Mouse (Mus musculus) CH12F3 (cell line): Measurements from ENCODE around the gene Olfr1093.

Experiments
- in situ Hi-C: fragments of 300-500 bp; cut with MboI; formaldehyde crosslinking; loops from 2 replicates; pipeline ENCODE4 v1.14.3; 2020; ENCODE audit warnings: low sequenced_read_pairs

Gene Olfr1093

GRCm38 (mm10) chr2:86782179-86782578, at the start of gene Olfr1093:
TSS of gene Olfr1093 (plus strand) at chr2:86782479.
- in situ Hi-C loops: no loop called here

GRCm38 (mm10) chr2:86733601-86734000, 48.7 kb upstream of the Olfr1093 start, which contains the start of gene Olfr1089:
TSS of gene Olfr1089 (minus strand) at chr2:86733701.
- in situ Hi-C loops: no loop called here

GRCm38 (mm10) chr2:86758893-86759292, 23.4 kb upstream of the Olfr1093 start, which contains the start of gene Olfr1090:
TSS of gene Olfr1090 (minus strand) at chr2:86758993.
- in situ Hi-C loops: no loop called here

GRCm38 (mm10) chr2:86761050-86761449, 21.2 kb upstream of the Olfr1093 start:
- in situ Hi-C loops: no loop called here

GRCm38 (mm10) chr2:86809918-86810317, 27.6 kb downstream of the Olfr1093 start, which contains the start of gene Olfr141:
TSS of gene Olfr141 (minus strand) at chr2:86810018.
- in situ Hi-C loops: no loop called here

GRCm38 (mm10) chr2:86824363-86824762, 42.1 kb downstream of the Olfr1093 start, which contains the start of gene Olfr1094:
TSS of gene Olfr1094 (plus strand) at chr2:86824663.
- in situ Hi-C loops: no loop called here
